Mouse (Mus musculus): ENCODE results near the gene Fam213a. TPM values are rescaled to one million over a fixed set of nuclear protein-coding genes. Genes with fewer than 3 reads are reported as not detected.

The Fam213a gene
- total and polyA plus RNA-seq, 2 experiments from 2014 or later, result 35.3 to 118 TPM

DNA sequence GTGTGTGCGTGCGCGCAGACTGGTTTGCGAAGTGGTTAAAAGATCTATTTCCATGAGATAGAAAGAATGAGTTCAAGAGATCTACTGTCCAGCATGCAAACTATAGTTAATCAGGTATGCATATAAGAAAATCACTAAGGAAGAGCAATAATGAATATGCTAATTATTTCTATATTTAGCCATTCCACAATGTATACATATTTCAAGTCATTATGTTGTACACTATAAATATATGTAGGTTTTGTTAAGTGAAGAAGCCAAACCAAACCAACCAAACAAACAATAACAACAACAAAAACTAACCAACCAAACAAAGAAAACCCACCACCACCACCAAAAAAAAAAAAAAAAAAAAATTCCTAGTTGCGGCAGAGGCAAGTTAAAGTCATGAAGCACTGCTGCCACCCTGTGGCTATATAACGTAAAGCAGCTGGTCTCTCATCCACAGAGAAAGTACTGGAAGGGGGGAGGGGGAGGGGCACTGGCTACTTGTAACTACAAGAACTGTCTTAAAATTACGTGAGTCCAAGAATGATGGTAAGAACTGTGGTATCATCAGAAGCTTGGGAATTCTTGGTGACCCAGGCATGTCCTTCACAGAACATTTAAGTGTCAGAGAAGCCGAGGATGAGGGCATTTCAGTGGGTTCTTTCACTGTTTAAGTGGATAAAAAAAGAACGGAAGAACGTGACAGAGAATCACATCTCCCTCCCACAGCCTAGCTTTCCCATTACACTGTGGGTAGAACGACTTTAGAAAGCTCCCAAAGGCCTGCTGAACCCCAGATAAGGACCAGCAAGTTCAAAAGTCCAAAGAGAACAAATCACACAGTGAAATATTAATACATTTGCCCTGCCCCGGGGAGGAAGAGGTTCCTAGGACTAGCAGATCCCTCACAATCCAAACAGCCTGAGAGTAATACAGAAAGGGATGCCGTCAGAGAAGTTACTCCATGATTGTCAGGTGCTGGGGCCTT, 19.8 kb upstream of the Fam213a start:
- Histone ChIP-seq H3K9ac (replicated peaks; ENCODE audit: low read length) (no peak overlapping the region), H3K4me2 (ENCODE audit: low read depth, low read length) (no peak overlapping the region), H3K4me1 (ENCODE audit: insufficient read depth, low read length) (no peaks in the 10 kb centered on the region), H3K27ac (no peak overlapping the region), H3K9me3 (ENCODE audit: low read length) (no peaks in the 10 kb centered on the region), H3K36me3 (ENCODE audit: insufficient read depth, low read length) (no peaks in the 10 kb centered on the region), H3K27me3 (ENCODE audit: insufficient read depth, low read length) (no peaks in the 10 kb centered on the region), H3K4me3 (ENCODE audit: low read length) (no peak overlapping the region)
- ATAC-seq (peak; percentile 51), DNase-seq (ENCODE audit: low spot score) (peak; percentile 94)
- 54% methylated on average over 13 of the region's 13 CpGs for WGBS
- peak; percentile 84 for TF ChIP-seq CTCF (IDR thresholded peaks at IDR 0.05; ENCODE audit: low read depth)

DNA sequence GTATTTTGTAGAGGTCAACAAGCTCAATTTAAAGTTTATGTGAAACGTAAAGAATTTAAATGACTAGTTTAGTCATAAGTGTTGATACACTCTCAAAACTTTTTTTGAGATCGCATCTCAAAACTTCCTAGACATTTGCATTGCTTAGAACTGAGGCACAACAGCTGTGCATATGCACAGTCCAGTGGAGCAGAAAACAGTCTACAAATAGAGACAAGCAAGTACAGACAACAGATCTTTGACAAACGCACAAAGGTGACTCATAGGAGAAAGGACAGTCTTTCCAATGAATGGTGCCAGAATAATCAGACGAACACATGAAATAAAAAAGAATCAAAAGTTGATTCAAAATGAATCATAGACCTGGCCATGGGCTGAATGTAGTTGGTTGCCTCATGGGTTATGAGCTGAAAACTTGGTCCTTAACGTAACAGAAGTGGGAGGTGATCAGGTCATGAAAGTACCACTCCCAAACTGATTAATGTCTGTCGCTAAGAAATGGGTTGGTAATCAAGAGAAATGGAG, 17.5 kb upstream of the Fam213a start:
- H3K4me1 ChIP-seq (ENCODE audit: insufficient read depth, low read length), result no peaks in the 10 kb centered on the region
- H3K36me3 ChIP-seq (ENCODE audit: insufficient read depth, low read length), result no peaks in the 10 kb centered on the region
- no peak overlapping the region for H3K9ac ChIP-seq (replicated peaks; ENCODE audit: low read length)
- 87% methylated on average over 6 of the region's 6 CpGs for WGBS
- no peak overlapping the region for H3K27ac ChIP-seq
- ATAC-seq (no peak), DNase-seq (ENCODE audit: low spot score) (no peak)
- H3K9me3 ChIP-seq (ENCODE audit: low read length), result no peaks in the 10 kb centered on the region
- TF ChIP-seq CTCF (IDR thresholded peaks at IDR 0.05; ENCODE audit: low read depth), result no peak
- H3K4me3 ChIP-seq (ENCODE audit: low read length), result no peak overlapping the region
- no peaks in the 10 kb centered on the region for H3K27me3 ChIP-seq (ENCODE audit: insufficient read depth, low read length)
- no peak overlapping the region for H3K4me2 ChIP-seq (ENCODE audit: low read depth, low read length)

DNA sequence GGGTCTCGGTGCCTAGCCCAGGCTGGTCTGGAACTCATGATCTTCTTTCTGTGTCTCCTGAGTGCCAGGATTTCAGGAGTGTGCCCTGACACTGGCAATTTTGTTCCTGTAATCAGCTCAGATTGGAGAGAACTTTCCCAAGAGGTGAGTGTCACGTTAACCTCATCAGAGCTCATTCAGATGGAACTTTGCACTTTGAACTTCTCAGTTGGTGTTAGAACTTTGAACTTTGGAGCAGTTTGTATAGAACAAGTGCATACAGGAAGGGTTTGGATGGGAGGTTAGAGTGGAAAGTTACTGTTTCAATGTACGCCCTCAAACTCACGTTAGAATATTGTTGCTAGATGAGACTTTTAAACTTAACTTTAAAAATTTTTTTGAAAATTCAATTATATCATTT, 15.7 kb upstream of the Fam213a start:
- no peaks in the 10 kb centered on the region for H3K9me3 ChIP-seq (ENCODE audit: low read length)
- no peak overlapping the region for H3K27ac ChIP-seq
- H3K36me3 ChIP-seq (ENCODE audit: insufficient read depth, low read length), result no peaks in the 10 kb centered on the region
- DNase-seq (ENCODE audit: low spot score) (no peak), ATAC-seq (no peak)
- H3K27me3 ChIP-seq (ENCODE audit: insufficient read depth, low read length), result no peaks in the 10 kb centered on the region
- no peak overlapping the region for H3K9ac ChIP-seq (replicated peaks; ENCODE audit: low read length)
- WGBS, result 79% methylated on average over 4 of the region's 4 CpGs
- H3K4me1 ChIP-seq (ENCODE audit: insufficient read depth, low read length), result no peaks in the 10 kb centered on the region
- H3K4me3 ChIP-seq (ENCODE audit: low read length), result no peak overlapping the region
- no peak for TF ChIP-seq CTCF (IDR thresholded peaks at IDR 0.05; ENCODE audit: low read depth)
- H3K4me2 ChIP-seq (ENCODE audit: low read depth, low read length), result no peak overlapping the region

DNA sequence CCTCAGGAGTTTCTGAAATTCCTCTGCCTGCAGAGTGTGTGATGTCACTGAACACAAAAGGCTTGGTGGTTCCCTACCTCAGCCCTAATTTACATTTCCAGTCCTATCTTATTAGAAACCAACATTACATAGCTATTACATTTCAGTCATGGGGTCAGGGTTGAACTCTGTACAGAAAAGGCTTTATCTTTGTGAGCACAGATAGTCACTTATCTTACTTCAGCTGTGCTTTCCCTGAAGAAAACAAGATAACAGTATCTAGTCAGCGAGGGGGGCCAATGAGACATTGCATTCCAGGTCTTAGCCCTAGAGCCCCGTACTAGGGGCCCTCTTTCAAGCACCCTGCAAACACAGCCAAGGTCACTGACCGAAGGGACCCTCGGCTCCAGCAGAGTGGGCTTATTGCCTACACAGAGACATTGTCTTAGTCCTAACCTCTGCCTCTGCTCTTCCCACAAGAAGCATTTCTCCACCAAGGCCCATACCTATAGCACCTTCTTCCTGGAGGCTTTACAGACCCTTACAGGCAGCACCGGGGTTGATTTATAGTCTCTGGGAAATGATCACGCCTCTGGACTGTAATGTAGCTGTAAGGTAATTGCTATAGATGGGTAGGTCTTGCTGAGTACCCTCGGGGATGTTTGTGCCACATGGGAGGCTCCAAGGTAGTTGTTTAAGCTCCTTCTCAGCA, 12.2 kb upstream of the Fam213a start:
- no peak for TF ChIP-seq CTCF (IDR thresholded peaks at IDR 0.05; ENCODE audit: low read depth)
- H3K9me3 ChIP-seq (ENCODE audit: low read length), result no peaks in the 10 kb centered on the region
- H3K27ac ChIP-seq, result no peak overlapping the region
- ATAC-seq, result no peak
- no peak overlapping the region for H3K9ac ChIP-seq (replicated peaks; ENCODE audit: low read length)
- no peaks in the 10 kb centered on the region for H3K36me3 ChIP-seq (ENCODE audit: insufficient read depth, low read length)
- DNase-seq (ENCODE audit: low spot score), result no peak
- no peaks in the 10 kb centered on the region for H3K4me1 ChIP-seq (ENCODE audit: insufficient read depth, low read length)
- no peak overlapping the region for H3K4me2 ChIP-seq (ENCODE audit: low read depth, low read length)
- 87% methylated on average over 7 of the region's 7 CpGs for WGBS
- no peak overlapping the region for H3K4me3 ChIP-seq (ENCODE audit: low read length)
- H3K27me3 ChIP-seq (ENCODE audit: insufficient read depth, low read length), result no peaks in the 10 kb centered on the region

- no peaks in the 10 kb centered on the region for H3K9me3 ChIP-seq (ENCODE audit: low read length)
- WGBS, result 93% methylated on average over 2 of the region's 2 CpGs
- H3K4me3 ChIP-seq (ENCODE audit: low read length), result no peak overlapping the region
- no peak for TF ChIP-seq CTCF (IDR thresholded peaks at IDR 0.05; ENCODE audit: low read depth)
- no peak for DNase-seq (ENCODE audit: low spot score)
- H3K36me3 ChIP-seq (ENCODE audit: insufficient read depth, low read length), result no peaks in the 10 kb centered on the region
- no peak overlapping the region for H3K9ac ChIP-seq (replicated peaks; ENCODE audit: low read length)
- H3K4me1 ChIP-seq (ENCODE audit: insufficient read depth, low read length), result no peaks in the 10 kb centered on the region
- no peak overlapping the region for H3K27ac ChIP-seq
- H3K4me2 ChIP-seq (ENCODE audit: low read depth, low read length), result no peak overlapping the region
- no peaks in the 10 kb centered on the region for H3K27me3 ChIP-seq (ENCODE audit: insufficient read depth, low read length)
- no peak for ATAC-seq
These were observed 11.5 kb upstream of the Fam213a start for GRCm38 (mm10) chr14:41025087-41025486.

GRCm38 (mm10) chr14:41021246-41021645, 7.7 kb upstream of the Fam213a start:
- Histone ChIP-seq H3K9ac (replicated peaks; ENCODE audit: low read length) (no peak overlapping the region), H3K4me3 (ENCODE audit: low read length) (no peak overlapping the region), H3K36me3 (ENCODE audit: insufficient read depth, low read length) (no peaks in the 10 kb centered on the region), H3K27ac (no peak overlapping the region), H3K4me2 (ENCODE audit: low read depth, low read length) (no peak overlapping the region), H3K9me3 (ENCODE audit: low read length) (no peaks in the 10 kb centered on the region), H3K4me1 (ENCODE audit: insufficient read depth, low read length) (no peaks in the 10 kb centered on the region), H3K27me3 (ENCODE audit: insufficient read depth, low read length) (no peaks in the 10 kb centered on the region)
- 90% methylated on average over 3 of the region's 3 CpGs for WGBS
- ATAC-seq, result no peak
- DNase-seq (ENCODE audit: low spot score), result no peak
- TF ChIP-seq CTCF (IDR thresholded peaks at IDR 0.05; ENCODE audit: low read depth), result no peak
